Mouse (Mus musculus): Measurements from ENCODE around the gene Sorbs1.

GRCm38 (mm10) chr19:40499141-40499540 is 14.4 kb downstream of the Sorbs1 start:
- TF ChIP-seq CTCF (IDR thresholded peaks at IDR 0.05; ENCODE audit: low read depth, low read length) (no peak), EP300 (IDR thresholded peaks at IDR 0.05; ENCODE audit: insufficient read depth, low read depth, low read length) (no peak)
